Mouse (Mus musculus) stomach, postnatal 0 days (tissue): ENCODE measurements around the gene Fam198a. TPM values are rescaled to one million over a fixed set of nuclear protein-coding genes. Genes with fewer than 3 reads are reported as not detected.
A peak's percentile ranks its signal among the peaks of the same experiment; 100 is the strongest.
"Not testable (repeated sequence)": the region's sequence is repeated elsewhere in the genome, so short reads cannot be mapped to it uniquely, and the experiment has no call there.

Source experiments
- ATAC-seq: fragments of 200-750 bp; cut with Nextera tagmentation; 2 replicates; pipeline ENCODE4 v1.8.0; 2017; ENCODE audit not compliant: low FRiP score, low TSS enrichment
- DNase-seq: peaks from one replicate; pipeline ENCODE4 v3.0.0-alpha.2; 2016; ENCODE audit warnings: low spot score
- H3K27ac ChIP-seq: fragments of 300-500 bp; sonication (generic); replicated peaks from 2 replicates; pipeline ENCODE4 v1.5.1; 2014; ENCODE audit warnings: mild to moderate bottlenecking, control low read depth
- H3K27me3 ChIP-seq: fragments of 300-500 bp; sonication (generic); 2 replicates; pipeline ENCODE4 v1.6.1; 2014; ENCODE audit warnings: low read length; ENCODE audit not compliant: control insufficient read depth, insufficient read depth
- H3K36me3 ChIP-seq: fragments of 300-500 bp; sonication (generic); 2 replicates; pipeline ENCODE4 v1.6.1; 2014; ENCODE audit warnings: low read length, mixed read lengths; ENCODE audit not compliant: control insufficient read depth, insufficient read depth
- H3K4me1 ChIP-seq: fragments of 300-500 bp; sonication (generic); replicated peaks from 2 replicates; pipeline ENCODE4 v1.6.1; 2014; ENCODE audit warnings: antibody characterized with exemption; ENCODE audit not compliant: control insufficient read depth, insufficient read depth
- H3K4me2 ChIP-seq: fragments of 300-500 bp; sonication (generic); replicated peaks from 2 replicates; pipeline ENCODE4 v1.6.1; 2014; ENCODE audit warnings: low read depth, mild to moderate bottlenecking, control low read depth, moderate library complexity
- H3K4me3 ChIP-seq: fragments of 300-500 bp; sonication (generic); 2 replicates; pipeline ENCODE4 v1.5.1; 2014; ENCODE audit warnings: low read depth, low read length, control low read depth
- H3K9ac ChIP-seq: fragments of 300-500 bp; sonication (generic); 2 replicates; pipeline ENCODE4 v1.6.1; 2014; ENCODE audit warnings: mild to moderate bottlenecking, low read length, control low read depth, mixed read lengths
- H3K9me3 ChIP-seq: fragments of 300-500 bp; sonication (generic); 2 replicates; pipeline ENCODE4 v1.6.1; 2016; ENCODE audit warnings: low read length; ENCODE audit not compliant: control insufficient read depth
- CTCF ChIP-seq: IDR thresholded peaks from 2 replicates; pipeline ENCODE4 v1.5.1; 2016; ENCODE audit warnings: antibody characterized with exemption, low read depth, mild to moderate bottlenecking, moderate library complexity
- EP300 ChIP-seq: optimal IDR thresholded peaks from 2 replicates; pipeline ENCODE3; 2016; ENCODE audit warnings: antibody characterized with exemption
- WGBS: fragments of 180-500 bp; shearing (Covaris S2); extraction: QIAGEN DNeasy Blood & Tissue Kit; methylation state at CpG from one replicate; pipeline ENCODE4 v1.1.7; 2014; 5-methylcytosine and 5-hydroxymethylcytosine counted together
- polyA plus RNA-seq: library from polyadenylated mRNA; unstranded; fragments of >200 nt; fragmentation: Nextera tagmentation; extraction: Ambion mirVana; gene quantifications from 2 replicates; pipeline ENCODE4 v1.2.1, GENCODE M21; 2015

Fam198a gene
- polyA plus RNA-seq, 1 experiment from 2014 or later = 2.7 TPM

DNA sequence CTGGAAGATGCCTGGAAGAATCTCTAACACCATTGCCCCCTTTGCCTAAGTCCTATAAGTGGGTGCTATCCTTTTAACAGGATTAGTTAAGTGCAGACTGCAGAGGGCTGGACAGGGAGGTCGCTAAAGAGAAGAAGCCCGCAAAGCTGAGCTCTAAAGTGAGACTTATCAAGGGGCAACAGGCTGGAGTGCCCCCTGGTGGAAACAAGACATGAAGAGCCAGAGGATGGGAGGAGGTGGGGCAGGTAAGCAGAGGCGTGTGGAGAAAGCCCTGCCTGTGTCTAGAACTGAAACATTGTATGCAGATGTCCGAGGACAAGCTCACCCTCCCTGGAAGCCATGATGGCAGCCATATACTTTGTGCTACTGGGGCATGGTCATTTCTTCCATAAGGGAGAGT, 62.8 kb downstream of the Fam198a start:
- TF ChIP-seq EP300 (no peak), CTCF (peak; percentile 37)
- no peaks in the 10 kb centered on the region for H3K4me1 ChIP-seq
- ATAC-seq (no peak), DNase-seq (no peak)
- no peaks in the 10 kb centered on the region for H3K9me3 ChIP-seq
- H3K36me3 ChIP-seq = no peaks in the 10 kb centered on the region
- H3K4me2 ChIP-seq = no peak overlapping the region
- no peaks in the 10 kb centered on the region for H3K27me3 ChIP-seq
- 64% methylated on average over 4 of the region's 4 CpGs for WGBS
- H3K9ac ChIP-seq = no peak overlapping the region
- H3K27ac ChIP-seq = no peak overlapping the region
- H3K4me3 ChIP-seq = no peak overlapping the region

DNA sequence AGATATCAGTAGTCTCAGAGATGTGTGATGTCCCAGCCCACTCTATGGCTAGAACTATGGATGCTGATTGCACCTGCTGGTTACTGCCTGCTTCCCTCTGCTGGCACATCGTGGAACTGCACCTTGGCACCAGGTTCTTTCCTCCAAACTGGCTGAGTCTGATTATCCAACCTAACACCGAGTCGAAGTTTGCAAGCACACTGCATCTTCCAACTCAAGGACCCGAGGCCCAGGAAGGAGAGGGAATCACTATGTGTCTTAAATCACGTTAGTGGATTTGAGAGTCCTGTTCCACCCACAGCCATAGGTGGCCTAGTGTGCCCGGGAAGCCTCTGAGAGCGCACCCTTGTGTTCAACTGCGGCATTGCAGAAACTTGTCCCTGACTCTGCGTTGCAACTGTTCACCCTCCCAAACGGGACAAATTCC, 63.5 kb downstream of the Fam198a start:
- Histone ChIP-seq H3K27ac (no peak overlapping the region), H3K27me3 (no peaks in the 10 kb centered on the region), H3K4me1 (no peaks in the 10 kb centered on the region), H3K9ac (no peak overlapping the region), H3K36me3 (no peaks in the 10 kb centered on the region), H3K4me3 (no peak overlapping the region), H3K4me2 (no peak overlapping the region), H3K9me3 (no peaks in the 10 kb centered on the region)
- ATAC-seq (peak; percentile 49), DNase-seq (peak; percentile 83)
- WGBS = 15% methylated on average over 10 of the region's 10 CpGs
- TF ChIP-seq CTCF = peak; percentile 86
- no peak for TF ChIP-seq EP300

DNA sequence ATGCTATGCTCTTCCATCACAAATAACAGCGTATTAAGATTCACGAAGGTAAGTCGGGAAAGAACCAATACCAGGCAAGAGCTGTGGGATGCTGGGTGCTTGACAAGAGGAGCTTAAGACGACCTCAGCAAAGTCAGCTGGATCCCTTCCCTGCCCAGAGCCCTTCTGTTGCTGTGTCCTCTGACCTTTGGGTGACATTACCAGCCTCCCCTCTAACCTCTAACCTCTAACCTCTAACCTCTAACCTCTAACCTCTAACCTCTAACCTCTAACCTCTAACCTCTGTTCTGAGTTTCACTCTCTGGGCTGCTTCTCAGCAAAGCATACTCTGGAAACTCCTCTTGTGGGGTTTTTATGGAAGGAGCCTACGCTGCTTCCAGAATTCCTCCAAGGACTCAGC, 67.3 kb downstream of the Fam198a start:
- H3K27me3 ChIP-seq = no peaks in the 10 kb centered on the region
- H3K36me3 ChIP-seq = no peaks in the 10 kb centered on the region
- TF ChIP-seq CTCF (no peak), EP300 (no peak)
- ATAC-seq = no peak
- no peak for DNase-seq
- H3K27ac ChIP-seq = no peak overlapping the region
- 84% methylated on average over 5 of the region's 5 CpGs for WGBS
- H3K4me3 ChIP-seq = no peak overlapping the region
- no peak overlapping the region for H3K4me2 ChIP-seq
- no peak overlapping the region for H3K9ac ChIP-seq
- no peaks in the 10 kb centered on the region for H3K9me3 ChIP-seq
- H3K4me1 ChIP-seq = no peaks in the 10 kb centered on the region

DNA sequence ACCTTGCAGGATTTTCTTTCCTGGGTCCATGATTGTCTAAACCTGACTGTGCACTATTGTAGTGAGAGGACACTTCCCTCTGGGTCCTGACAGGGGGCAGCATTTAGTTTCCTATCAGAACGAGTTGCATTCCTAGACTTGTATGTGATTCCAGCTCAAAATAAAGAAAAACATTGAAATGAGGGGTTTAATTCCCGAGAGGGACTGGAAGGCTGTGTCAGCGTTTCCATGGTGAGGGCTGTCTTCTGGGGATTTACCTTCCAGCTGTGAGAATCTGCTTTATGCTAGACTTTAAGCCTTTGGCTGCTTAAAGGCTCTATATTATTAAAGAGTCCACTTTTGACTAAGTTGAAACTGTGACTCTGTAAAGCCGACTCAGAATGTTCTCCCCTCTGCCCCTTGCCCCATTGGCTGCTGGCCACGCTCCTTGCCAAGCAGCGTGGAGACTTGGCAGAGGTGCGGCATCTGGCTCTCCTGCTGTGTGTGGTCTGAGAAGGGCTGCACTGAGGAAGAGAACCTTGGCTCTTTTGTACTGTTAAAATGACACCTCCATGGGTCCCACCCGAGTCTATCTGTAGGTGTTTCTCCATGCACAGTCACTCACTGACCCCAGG, 68.1 kb downstream of the Fam198a start:
- TF ChIP-seq EP300 (no peak), CTCF (peak; percentile 91)
- ATAC-seq (peak; percentile 71), DNase-seq (peak; percentile 47)
- Histone ChIP-seq H3K27me3 (no peaks in the 10 kb centered on the region), H3K36me3 (no peaks in the 10 kb centered on the region), H3K4me3 (no peak overlapping the region), H3K4me2 (peak overlapping the region; percentile 21; the same call in 1 of the 2 replicates), H3K9me3 (no peaks in the 10 kb centered on the region), H3K4me1 (no peaks in the 10 kb centered on the region), H3K27ac (no peak overlapping the region), H3K9ac (no peak overlapping the region)
- WGBS = 9% methylated on average over 8 of the region's 8 CpGs

DNA sequence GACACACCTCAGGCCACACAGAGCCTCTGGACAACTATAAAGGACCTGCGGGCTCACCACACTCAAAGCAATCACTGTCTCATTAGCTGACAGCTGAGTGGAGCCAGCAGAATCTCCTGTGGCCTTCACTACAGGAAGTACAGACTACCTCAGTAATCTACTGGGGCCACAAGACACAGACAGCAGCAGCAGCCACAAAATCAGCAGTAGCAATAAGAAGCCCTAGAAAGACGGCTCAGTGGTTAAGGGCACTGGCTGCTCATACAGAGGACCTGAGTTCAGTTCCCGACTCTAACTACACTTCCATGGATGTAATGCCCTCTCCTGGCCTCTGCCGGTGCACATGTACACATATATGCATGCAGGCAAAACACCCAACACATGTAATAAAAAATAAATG, 69.5 kb downstream of the Fam198a start:
- no peak overlapping the region for H3K4me2 ChIP-seq
- H3K9ac ChIP-seq = no peak overlapping the region
- DNase-seq = no peak
- H3K36me3 ChIP-seq = no peaks in the 10 kb centered on the region
- H3K27me3 ChIP-seq = no peaks in the 10 kb centered on the region
- no peaks in the 10 kb centered on the region for H3K9me3 ChIP-seq
- 84% methylated on average over 4 of the region's 4 CpGs for WGBS
- H3K4me1 ChIP-seq = no peaks in the 10 kb centered on the region
- TF ChIP-seq CTCF (no peak), EP300 (no peak)
- ATAC-seq = no peak
- no peak overlapping the region for H3K4me3 ChIP-seq
- no peak overlapping the region for H3K27ac ChIP-seq

DNA sequence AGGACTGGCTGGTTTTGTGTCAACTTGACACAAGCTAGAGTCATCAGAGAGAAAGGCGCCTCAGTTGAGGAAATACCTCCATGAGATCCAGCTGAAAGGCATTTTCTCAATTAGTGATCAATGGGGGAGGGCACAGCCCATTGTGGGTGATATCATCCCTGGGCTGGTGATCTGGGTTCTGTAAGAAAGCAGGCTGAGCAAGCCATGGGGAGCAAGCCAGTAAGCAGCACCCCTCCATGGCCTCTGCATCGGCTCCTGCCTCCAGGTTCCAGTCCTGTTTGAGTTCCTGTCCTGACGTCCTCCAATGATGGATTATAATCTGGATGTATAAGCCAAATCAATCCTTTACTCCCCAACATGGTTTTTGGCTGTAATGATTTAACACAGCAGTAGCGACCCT, 70.4 kb downstream of the Fam198a start:
- H3K4me2 ChIP-seq, ATAC-seq, H3K4me3 ChIP-seq, H3K27me3 ChIP-seq, H3K36me3 ChIP-seq, DNase-seq, H3K27ac ChIP-seq, H3K4me1 ChIP-seq, H3K9me3 ChIP-seq, H3K9ac ChIP-seq: not testable (repeated sequence)
- WGBS = 93% methylated on average over 4 of the region's 4 CpGs
